In genomic region chr3:78986726-78987125, GRCm38 (mm10) we compare ENCODE assay signal across 15 mouse cellular contexts.
"Had no signal": no experiment of that assay in that cellular context is flagged by ENCODE, and none has a peak within 500 bp of the region (broad histone marks: within the 10 kb centered on the region; RNA-seq: fewer than 3 reads in every experiment).

No protein-coding gene starts in this region.

- H3K36me3 ChIP-seq: limb, embryonic 15.5 days; liver, embryonic 12.5 days; lung, embryonic 15.5 days; midbrain, embryonic 15.5 days had no signal

- H3K27ac ChIP-seq: limb, embryonic 15.5 days; liver, embryonic 12.5 days; lung, embryonic 15.5 days; midbrain, embryonic 15.5 days; stomach, postnatal 0 days had no signal

- H3K27me3 ChIP-seq: limb, embryonic 15.5 days; liver, embryonic 12.5 days; lung, embryonic 15.5 days; megakaryocyte, embryonic 14.5 days; midbrain, embryonic 15.5 days had no signal

- H3K4me1 ChIP-seq: liver, embryonic 12.5 days; lung, embryonic 15.5 days; megakaryocyte, embryonic 14.5 days; midbrain, embryonic 15.5 days had no signal

- H3K4me3 ChIP-seq: limb, embryonic 15.5 days; liver, embryonic 12.5 days; lung, embryonic 15.5 days; megakaryocyte, embryonic 14.5 days; midbrain, embryonic 15.5 days had no signal

- H3K9me3 ChIP-seq: limb, embryonic 15.5 days; liver, embryonic 12.5 days; lung, embryonic 15.5 days; megakaryocyte, embryonic 14.5 days; midbrain, embryonic 15.5 days had no signal

- ATAC-seq: liver, embryonic 12.5 days; midbrain, embryonic 15.5 days had no signal

- H3K4me2 ChIP-seq: limb, embryonic 15.5 days; liver, embryonic 12.5 days; lung, embryonic 15.5 days; midbrain, embryonic 11.5 days; midbrain, embryonic 15.5 days had no signal

- H3K9ac ChIP-seq: limb, embryonic 15.5 days; liver, embryonic 12.5 days; lung, embryonic 15.5 days; midbrain, embryonic 15.5 days had no signal

- DNase-seq: kidney, adult 11 months; kidney, adult 9 months; kidney, postnatal 10 days; layer of hippocampus, postnatal 36 days; lung, postnatal 36 days; right cerebral cortex, adult 18-20 months; right cerebral cortex, postnatal 25 days; thymus, postnatal 4 days had no signal
